Mouse (Mus musculus): ENCODE measurements around the gene Gm49395. TPM values are rescaled to one million over a fixed set of nuclear protein-coding genes. Genes with fewer than 3 reads are reported as not detected.

Gm49395 gene
- total RNA-seq, 2 experiments from 2014 or later = 10.8 to 13.2 TPM

GRCm38 (mm10) chr13:115052568-115052967 lies 49.2 kb downstream of the Gm49395 start:
- no peak for DNase-seq

GRCm38 (mm10) chr13:115050660-115051559 lies 50.8 kb downstream of the Gm49395 start:
- DNase-seq = no peak

GRCm38 (mm10) chr13:115042652-115043051 lies 59.1 kb downstream of the Gm49395 start:
- DNase-seq = no peak

- DNase-seq = no peak
Measured at GRCm38 (mm10) chr13:115037304-115037703, 64.4 kb downstream of the Gm49395 start.

- DNase-seq = no peak
Measured at GRCm38 (mm10) chr13:115035387-115035786, 66.3 kb downstream of the Gm49395 start.

- DNase-seq = no peak
Measured at GRCm38 (mm10) chr13:115033135-115033534, 68.6 kb downstream of the Gm49395 start.

GRCm38 (mm10) chr13:115031177-115032000 lies 70.3 kb downstream of the Gm49395 start:
- DNase-seq = no peak

- DNase-seq = no peak
Measured at GRCm38 (mm10) chr13:115025394-115025793, 76.3 kb downstream of the Gm49395 start.

- DNase-seq = no peak
Measured at GRCm38 (mm10) chr13:115022117-115022787, 79.5 kb downstream of the Gm49395 start.

GRCm38 (mm10) chr13:115021411-115021810 lies 80.3 kb downstream of the Gm49395 start:
- no peak for DNase-seq

GRCm38 (mm10) chr13:115020727-115021126 lies 81.0 kb downstream of the Gm49395 start:
- no peak for DNase-seq

GRCm38 (mm10) chr13:115017545-115017944 lies 84.2 kb downstream of the Gm49395 start:
- no peak for DNase-seq

- DNase-seq = no peak
Measured at GRCm38 (mm10) chr13:115011547-115011946, 90.2 kb downstream of the Gm49395 start.

GRCm38 (mm10) chr13:115006213-115006835 lies 95.4 kb downstream of the Gm49395 start:
- DNase-seq = no peak

GRCm38 (mm10) chr13:115005342-115005741 lies 96.4 kb downstream of the Gm49395 start:
- DNase-seq = no peak

- DNase-seq = no peak
Measured at GRCm38 (mm10) chr13:115003444-115004053, 98.2 kb downstream of the Gm49395 start.

- DNase-seq = no peak
Measured at GRCm38 (mm10) chr13:115002837-115003236, 98.9 kb downstream of the Gm49395 start.

GRCm38 (mm10) chr13:115002155-115002554 lies 99.6 kb downstream of the Gm49395 start:
- no peak for DNase-seq

GRCm38 (mm10) chr13:114999582-114999981 lies 102.1 kb downstream of the Gm49395 start:
- no peak for DNase-seq

GRCm38 (mm10) chr13:114998100-114998499 lies 103.6 kb downstream of the Gm49395 start:
- DNase-seq = no peak

- DNase-seq = no peak
Measured at GRCm38 (mm10) chr13:114992260-114993014, 109.3 kb downstream of the Gm49395 start.
